Mouse (Mus musculus) MEL (cell line): ENCODE measurements around the gene Mettl16.

Experiments
- EP300 ChIP-seq, 2 experiments: IDR thresholded peaks; 2 replicates each; pipeline ENCODE4 v1.6.1; 2011; ENCODE audit warnings: improper control_type of control experiment in 2 of 2, low read length in 2 of 2, low read depth in 1 of 2, mild to moderate bottlenecking in 1 of 2
- MAX ChIP-seq: IDR thresholded peaks from 2 replicates; pipeline ENCODE4 v1.6.1; 2011; ENCODE audit warnings: low read length, improper control_type of control experiment
- MXI1 ChIP-seq: IDR thresholded peaks from 2 replicates; pipeline ENCODE4 v1.6.1; 2011; ENCODE audit warnings: mild to moderate bottlenecking, low read depth, low read length, improper control_type of control experiment
- TBP ChIP-seq: IDR thresholded peaks from 2 replicates; pipeline ENCODE4 v1.8.0; 2011; ENCODE audit warnings: low read depth, low read length, improper control_type of control experiment
- ZNF384 ChIP-seq: IDR thresholded peaks from 2 replicates; pipeline ENCODE4 v1.6.1; 2012; ENCODE audit warnings: low read depth, mild to moderate bottlenecking, inconsistent platforms, low read length, improper control_type of control experiment

DNA sequence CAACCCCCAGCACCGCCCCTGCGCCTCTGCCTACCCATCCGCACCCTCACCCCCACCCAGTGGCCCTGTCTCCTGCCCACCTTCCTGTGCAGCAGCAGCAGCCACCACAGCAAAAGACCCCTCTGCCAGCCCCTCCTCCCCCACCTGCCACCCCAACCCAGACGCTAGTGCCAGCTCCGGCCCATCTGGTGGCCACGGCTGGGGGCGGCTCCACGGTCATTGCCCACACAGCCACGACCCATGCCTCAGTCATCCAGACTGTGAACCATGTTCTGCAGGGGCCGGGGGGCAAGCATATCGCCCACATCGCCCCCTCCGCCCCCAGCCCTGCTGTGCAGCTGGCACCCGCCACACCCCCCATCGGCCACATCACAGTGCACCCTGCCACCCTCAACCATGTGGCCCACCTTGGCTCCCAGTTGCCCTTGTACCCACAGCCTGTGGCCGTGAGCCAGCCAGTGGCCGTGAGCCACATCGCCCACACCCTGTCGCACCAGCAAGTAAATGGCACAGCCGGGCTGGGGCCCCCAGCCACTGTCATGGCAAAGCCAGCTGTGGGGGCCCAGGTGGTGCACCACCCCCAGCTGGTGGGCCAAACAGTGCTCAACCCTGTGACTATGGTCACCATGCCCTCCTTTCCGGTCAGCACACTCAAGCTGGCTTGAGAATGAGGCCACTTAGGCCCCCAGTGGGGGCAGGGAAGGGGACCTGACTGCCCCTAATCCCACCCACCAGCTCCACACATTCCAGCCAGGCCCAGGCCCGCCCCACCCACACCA, 72.2 kb downstream of the Mettl16 start:
- no peak for TF ChIP-seq TBP
- no peak for TF ChIP-seq EP300 (IDR thresholded peaks at IDR 0.05; ENCODE audit: low read depth in 1 of 2, low read length in 2 of 2)
- TF ChIP-seq MAX: no peak
- no peak for TF ChIP-seq ZNF384
- no peak for TF ChIP-seq MXI1
